Mouse (Mus musculus): Measurements from ENCODE around the gene Ptprh.

DNA sequence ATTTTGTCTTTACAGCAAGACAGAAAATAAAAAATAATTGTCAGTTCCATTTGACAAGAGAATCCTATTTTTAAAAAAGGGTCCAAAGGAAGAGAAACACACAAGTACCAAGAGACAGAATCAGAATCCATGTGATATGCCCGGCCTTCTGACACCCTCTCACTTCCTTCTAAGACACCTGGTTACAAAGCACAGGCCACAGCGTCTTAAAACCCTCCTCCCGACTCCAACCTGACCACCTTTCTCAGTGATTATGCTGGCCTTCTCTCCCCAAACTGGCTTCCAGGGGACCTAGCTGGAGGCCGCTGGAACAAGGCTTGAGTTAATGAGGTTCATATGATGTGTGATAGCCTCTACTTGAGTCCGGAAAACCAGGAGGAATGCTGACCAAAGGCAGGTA, 49.5 kb upstream of the Ptprh start:
- TF ChIP-seq CTCF (IDR thresholded peaks at IDR 0.05; ENCODE audit: borderline replicate concordance, control insufficient read depth, extremely low read depth, insufficient read depth, low read length, poor library complexity) (no peak), POLR2A (IDR thresholded peaks at IDR 0.05; ENCODE audit: control insufficient read depth, extremely low read depth, insufficient read depth, low read length, poor library complexity) (no peak)

All from thymus, adult 2 months (tissue).